Mouse (Mus musculus) left cerebral cortex, postnatal 10 days (tissue): ENCODE results near the gene Il9. TPM values are rescaled to one million over a fixed set of nuclear protein-coding genes. Genes with fewer than 3 reads are reported as not detected.

ENCODE experiments used
- DNase-seq, 2 experiments: peaks; one replicate each; pipeline ENCODE4 v3.0.0; 2021 to 2022; ENCODE audit warnings: low spot score in 2 of 2, mixed read lengths in 1 of 2; ENCODE audit errors: extremely low spot score in 1 of 2
- intact Hi-C: fragments of 180-260 bp; cut with DNase I; formaldehyde crosslinking; loops from one replicate; pipeline ENCODE4 v1.15.1; 2025
- total RNA-seq, 2 experiments: library from RNA; stranded (reverse); gene quantifications; 2 replicates each; pipeline ENCODE4 v1.2.3; 2021

Gene Il9
- total RNA-seq, 2 experiments from 2014 or later = not detected

DNA sequence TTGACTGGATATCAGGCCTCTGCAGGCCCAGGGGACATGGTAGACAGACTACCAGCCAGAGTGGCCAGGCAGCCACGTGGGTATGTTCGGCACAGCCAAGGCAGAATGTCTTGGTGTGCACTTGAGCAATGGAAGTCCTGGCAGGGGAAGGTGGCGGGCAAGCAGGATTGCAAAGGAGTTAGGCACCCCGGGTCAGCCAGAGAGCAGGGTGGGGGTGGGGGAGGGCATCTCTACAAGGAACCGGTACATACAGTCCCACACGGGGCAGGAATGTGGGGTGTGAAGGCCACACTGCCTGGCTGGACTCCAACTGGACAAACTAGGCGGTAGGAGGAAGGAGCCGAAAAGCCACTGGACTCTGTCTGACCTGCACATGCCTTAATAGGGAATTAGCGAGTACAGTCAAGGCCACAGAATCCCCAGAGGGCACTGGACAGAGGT, 47.7 kb downstream of the Il9 start:
- intact Hi-C loops = no loop called here

DNA sequence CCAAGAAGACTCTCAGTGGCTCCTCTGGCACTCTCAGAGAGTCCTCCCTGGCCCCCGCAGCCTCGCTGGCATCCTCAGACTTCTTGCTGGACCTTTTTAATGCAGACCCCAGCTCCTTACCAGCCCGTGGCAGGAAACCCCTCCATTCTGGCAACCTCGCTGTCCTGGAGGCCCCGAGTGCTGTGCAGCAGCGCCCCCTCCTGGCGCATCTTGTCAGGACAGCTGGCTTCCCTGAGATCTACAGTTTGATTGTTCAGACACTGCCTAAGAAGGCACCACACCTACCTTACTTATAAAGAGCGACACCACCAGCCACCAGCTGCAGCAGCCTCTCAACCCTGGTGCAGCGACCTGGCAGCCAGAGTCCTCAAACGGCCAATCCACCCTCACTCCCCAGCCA, 48.6 kb downstream of the Il9 start:
- DNase-seq = peak; percentile 40 to 68
- intact Hi-C loops = no loop called here

More for the DNA sequence above, 47.7 kb downstream of the Il9 start:
- no peak for DNase-seq

DNA sequence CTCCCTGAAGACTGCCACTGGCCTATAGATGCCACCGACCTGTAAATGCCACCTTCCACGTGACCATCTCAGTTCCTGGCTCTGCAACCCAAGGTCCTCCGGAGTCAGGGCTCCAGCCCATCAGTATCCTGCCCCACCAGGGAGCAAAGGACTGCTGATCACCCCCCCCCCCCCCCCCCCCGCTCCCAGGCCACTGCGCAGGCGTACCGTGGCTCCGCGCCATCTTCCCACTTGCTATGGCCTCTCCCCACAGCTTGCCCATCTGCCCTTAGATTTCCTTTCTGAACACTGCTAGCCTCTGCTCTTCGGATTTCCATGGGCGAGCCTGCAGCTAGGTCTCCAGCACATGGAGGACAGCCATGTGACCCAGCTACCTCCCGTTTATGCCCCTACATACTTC, 49.5 kb downstream of the Il9 start:
- intact Hi-C loops = no loop called here
- no peak for DNase-seq

Other genes starting within 250 kb of the Il9 start
- not detected for gene Neurog1, start 230.1 kb downstream of the Il9 start, total RNA-seq
- 100 to 1,000 TPM in 1 of 2 experiments, 10 to 100 TPM in 1; 99.1 to 109 TPM for gene Cxcl14, start 185.7 kb downstream of the Il9 start, total RNA-seq
- not detected for gene Gm3045, start 55.7 kb downstream of the Il9 start, total RNA-seq
- under 1 TPM in 1 of 2 experiments, not detected in 1; 0.10 TPM for gene Slc25a48, start 43.9 kb downstream of the Il9 start, total RNA-seq
- gene Fbxl21, start 40.2 kb upstream of the Il9 start, total RNA-seq = 1 to 10 TPM; 3.8 to 4.2 TPM
- not detected for gene Lect2, start 66.3 kb upstream of the Il9 start, total RNA-seq
- gene Tgfbi, start 127.3 kb upstream of the Il9 start, total RNA-seq = 1 to 10 TPM; 3.5 to 4.0 TPM
- gene Smad5, start 220.8 kb upstream of the Il9 start, total RNA-seq = 10 to 100 TPM; 22.3 to 23.0 TPM